In genomic region chr4:128688513-128688913, GRCm38 (mm10) we compare ENCODE assay signal across 10 mouse cellular contexts. TPM values are rescaled to one million over a fixed set of nuclear protein-coding genes. Genes with fewer than 3 reads are reported as not detected.
DNase-seq lines count a peak whose midpoint lies in the region; ATAC-seq lines count a peak whose summit lies in the region.
"Had no signal": no experiment of that assay in that cellular context is flagged by ENCODE, and none has a peak within 500 bp of the region (broad histone marks: within the 10 kb centered on the region; RNA-seq: fewer than 3 reads in every experiment).

No protein-coding gene starts in this region.

- peak; percentile 51 for DNase-seq in embryo, embryonic 10.5 days (ENCODE audit: low spot score)
- DNase-seq in embryo, embryonic 10 days (ENCODE audit: low spot score) = no peak
- DNase-seq in 416B (ENCODE audit: low read depth) = peak; percentile 85
- DNase-seq in liver, embryonic 11.5 days (ENCODE audit: low spot score) = no peak
- DNase-seq in gastrocnemius, postnatal 14 days = no peak
- no peak for DNase-seq in lung, postnatal 36 days
- DNase-seq: adrenal gland, adult 2 months had no signal

- H3K4me1 ChIP-seq in forebrain, embryonic 12.5 days = peaks cover 60% of the 10 kb centered on the region
- H3K4me1 ChIP-seq in liver, embryonic 11.5 days (replicated peaks; ENCODE audit: control insufficient read depth, insufficient read depth, low read length) = peaks cover 28% of the 10 kb centered on the region

- 53% methylated on average over 6 of the region's 6 CpGs for WGBS in forebrain, embryonic 12.5 days
- 31% methylated on average over 6 of the region's 6 CpGs for WGBS in liver, embryonic 11.5 days

- no peaks in the 10 kb centered on the region for H3K36me3 ChIP-seq in forebrain, embryonic 12.5 days (replicated peaks)
- H3K36me3 ChIP-seq in liver, embryonic 11.5 days (ENCODE audit: control insufficient read depth, insufficient read depth, low read length) = no peaks in the 10 kb centered on the region
- H3K36me3 ChIP-seq: kidney, embryonic 15.5 days had no signal

- peak overlapping the region; percentile 83 for H3K27ac ChIP-seq in forebrain, embryonic 12.5 days
- H3K27ac ChIP-seq in liver, embryonic 11.5 days (ENCODE audit: low read depth, low read length) = no peak overlapping the region; the same call in 1 of the 2 replicates
- H3K27ac ChIP-seq: kidney, embryonic 15.5 days had no signal

- ATAC-seq in forebrain, embryonic 12.5 days (ENCODE audit: low FRiP score) = peak; percentile 69
- peak; percentile 76 for ATAC-seq in liver, embryonic 11.5 days (replicated peaks; ENCODE audit: low FRiP score)
- ATAC-seq in erythroid progenitor cell, adult 5-6 weeks (replicated peaks; ENCODE audit: low FRiP score, poor library complexity, severe bottlenecking) = no peak

- peak overlapping the region; percentile 23 for H3K4me3 ChIP-seq in forebrain, embryonic 12.5 days (replicated peaks)
- no peak overlapping the region for H3K4me3 ChIP-seq in liver, embryonic 11.5 days (ENCODE audit: low read depth, low read length)
- H3K4me3 ChIP-seq: kidney, embryonic 15.5 days had no signal

- 0 out of 2 replicates have a peak overlapping the region, but pooled peaks have one; percentile 36 for H3K9ac ChIP-seq in forebrain, embryonic 12.5 days
- no peak overlapping the region for H3K9ac ChIP-seq in liver, embryonic 11.5 days (ENCODE audit: low read depth, low read length)
- H3K9ac ChIP-seq: kidney, embryonic 15.5 days had no signal

- intact Hi-C loops in gastrocnemius, postnatal 14 days (cut with DNase I; ENCODE audit: low total_unique reads) = no loop called here

- 0 out of 2 replicates have a peak, but pooled peaks cover 2% of the 10 kb centered on the region for H3K9me3 ChIP-seq in forebrain, embryonic 12.5 days
- H3K9me3 ChIP-seq in liver, embryonic 11.5 days (ENCODE audit: control insufficient read depth, low read length) = no peaks in the 10 kb centered on the region
- H3K9me3 ChIP-seq: kidney, embryonic 15.5 days had no signal

- peak overlapping the region; percentile 40 for H3K4me2 ChIP-seq in forebrain, embryonic 12.5 days
- H3K4me2 ChIP-seq in liver, embryonic 11.5 days = peak overlapping the region; percentile 28; the same call in 1 of the 2 replicates
- H3K4me2 ChIP-seq: kidney, embryonic 15.5 days had no signal

- H3K27me3 ChIP-seq in forebrain, embryonic 12.5 days = no peaks in the 10 kb centered on the region
- no peaks in the 10 kb centered on the region for H3K27me3 ChIP-seq in liver, embryonic 11.5 days (replicated peaks; ENCODE audit: control insufficient read depth, insufficient read depth, low read length)
- H3K27me3 ChIP-seq: kidney, embryonic 15.5 days had no signal

RNA-seq across cellular contexts. Expression of gene Phc2, which starts 34.0 kb away (rescaled TPM):
- polyA plus RNA-seq in forebrain, embryonic 12.5 days (2016; fragmentation: Nextera tagmentation; extraction: Ambion mirVana) = 56.1 and 148 TPM in 2 replicates
- 39.3 and 40.4 TPM in 2 replicates for polyA plus RNA-seq in liver, embryonic 11.5 days (2014; fragmentation: Nextera tagmentation; extraction: Ambion mirVana)
- 10 to 100 TPM; 27.1 to 27.9 TPM for total RNA-seq in gastrocnemius, postnatal 14 days (2021)
- 16.3 and 26.7 TPM in 2 replicates for total RNA-seq in erythroid progenitor cell, adult 5-6 weeks (2015; ENCODE audit: low replicate concordance)
- 2.6 and 7.8 TPM in 2 replicates for total RNA-seq in erythroid progenitor cell, adult 5-6 weeks (2017; ENCODE audit: low replicate concordance)

Comparison
In these comparisons a context has a peak if more than half of its experiments do, and no peak if none do; other contexts are left out.
1. DNase-seq: peak in embryo, embryonic 10.5 days (single experiment) and 416B (single experiment); none in embryo, embryonic 10 days (single experiment), liver, embryonic 11.5 days (single experiment), gastrocnemius, postnatal 14 days (single experiment) and lung, postnatal 36 days (single experiment).